Mouse (Mus musculus) CH12.LX (cell line): ENCODE measurements around the gene Olfml2b.

Experiments
- BHLHE40 ChIP-seq: IDR thresholded peaks from 2 replicates; pipeline ENCODE4 v1.6.1; 2011; ENCODE audit warnings: mild to moderate bottlenecking, low read depth, low read length, improper control_type of control experiment
- CTCF ChIP-seq, 2 experiments: IDR thresholded peaks in 1 of 2; conservative IDR thresholded peaks in 1 of 2; 2 replicates each; pipeline ENCODE4 v1.5.1; 2011 to 2012; ENCODE audit warnings: low read depth in 2 of 2, low read length in 2 of 2, improper control_type of control experiment in 1 of 2, inconsistent platforms in 1 of 2, mild to moderate bottlenecking in 1 of 2, moderate library complexity in 1 of 2
- JUND ChIP-seq: conservative IDR thresholded peaks from 2 replicates; pipeline ENCODE4 v1.6.1; 2011; ENCODE audit warnings: low read depth, low read length, improper control_type of control experiment
- MAX ChIP-seq: IDR thresholded peaks from 2 replicates; pipeline ENCODE4 v1.6.1; 2011; ENCODE audit warnings: low read length, improper control_type of control experiment
- POLR2A ChIP-seq: IDR thresholded peaks from 2 replicates; pipeline ENCODE4 v1.6.1; 2011; ENCODE audit warnings: low read depth, mild to moderate bottlenecking, improper control_type of control experiment, low read length

- TF ChIP-seq JUND (no peak), CTCF (conservative IDR thresholded peaks at IDR 0.05 in 1 of 2, IDR thresholded peaks at IDR 0.05 in 1 of 2; ENCODE audit: low read depth in 2 of 2, low read length in 2 of 2) (no peak), POLR2A (no peak; the same call in 1 of the 2 replicates), BHLHE40 (no peak), MAX (no peak)
These were observed 84.2 kb downstream of the Olfml2b start for GRCm38 (mm10) chr1:170728524-170728923.
